Mouse (Mus musculus) embryonic fibroblast, embryonic 13.5 days (primary cell): ENCODE results near the gene Magix.

ENCODE experiments used
- CTCF ChIP-seq: IDR thresholded peaks from 2 replicates; pipeline ENCODE4 v1.5.1; 2011; ENCODE audit warnings: mild to moderate bottlenecking, control low read depth, low read length, moderate library complexity, borderline replicate concordance; ENCODE audit not compliant: insufficient read depth
- POLR2A ChIP-seq: IDR thresholded peaks from 2 replicates; pipeline ENCODE4 v1.6.1; 2011; ENCODE audit warnings: low read depth, mild to moderate bottlenecking, control low read depth, low read length, moderate library complexity

DNA sequence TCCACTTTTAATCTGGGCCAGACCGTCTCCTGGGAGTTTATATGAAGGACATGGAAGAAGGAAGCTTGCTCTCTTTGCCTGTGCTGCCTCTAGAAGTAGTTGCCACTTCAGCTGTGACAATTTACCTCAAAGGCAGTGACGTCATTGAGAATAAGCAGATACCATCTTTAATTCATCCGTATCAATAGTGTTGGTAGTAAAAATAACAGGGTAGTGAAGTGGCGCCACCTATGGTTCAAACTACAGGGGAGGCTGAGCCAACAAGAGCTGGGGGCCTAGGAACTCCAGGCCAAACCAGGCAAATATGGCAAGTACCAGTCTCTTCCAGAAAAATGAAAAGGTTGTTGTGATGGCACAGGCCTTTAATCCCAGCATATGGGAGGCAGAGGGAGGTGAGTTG lies 11.8 kb upstream of the Magix start:
- TF ChIP-seq CTCF: no peak
- TF ChIP-seq POLR2A: no peak
